In genomic region chr2:150299096-150299495, GRCm38 (mm10) we compare ENCODE assay signal across 29 mouse cellular contexts. TPM values are rescaled to one million over a fixed set of nuclear protein-coding genes. Genes with fewer than 3 reads are reported as not detected.
A peak's percentile ranks its signal among the peaks of the same experiment; 100 is the strongest.
DNase-seq lines count a peak whose midpoint lies in the region; ATAC-seq and TF ChIP-seq lines count a peak whose summit lies in the region.
"Had no signal": no experiment of that assay in that cellular context is flagged by ENCODE, and none has a peak within 500 bp of the region (broad histone marks: within the 10 kb centered on the region; RNA-seq: fewer than 3 reads in every experiment).

No protein-coding gene starts in this region.

- H3K4me3 ChIP-seq in liver, adult 2 months (ENCODE audit: insufficient read depth, low read depth, low read length) = no peak overlapping the region
- H3K4me3 ChIP-seq in liver, postnatal 0 days (ENCODE audit: low read depth, low read length) = no peak overlapping the region
- H3K4me3 ChIP-seq in forebrain, embryonic 10.5 days = no peak overlapping the region
- H3K4me3 ChIP-seq: embryonic facial prominence, embryonic 15.5 days; forebrain, embryonic 15.5 days; heart, embryonic 15.5 days; kidney, embryonic 15.5 days; left cerebral cortex, adult 2 months; lung, embryonic 15.5 days; midbrain, embryonic 15.5 days; myocyte; neural tube, embryonic 13.5 days had no signal

- no peak for TF ChIP-seq CTCF in liver, adult 2 months (IDR thresholded peaks at IDR 0.05; ENCODE audit: low read depth, low read length)
- TF ChIP-seq CTCF in liver, postnatal 0 days (IDR thresholded peaks at IDR 0.05; ENCODE audit: low read depth) = no peak

- DNase-seq in liver, adult 2 months (ENCODE audit: extremely low read depth, low read depth, low spot score) = peak; percentile 85
- no peak for DNase-seq in liver, postnatal 0 days
- DNase-seq in Muller cell, postnatal 12 days (ENCODE audit: inconsistent ontology term) = peak; percentile 35
- DNase-seq in adrenal gland, adult 8-10 months = peak; percentile 65
- DNase-seq in induced T-regulatory cell, adult 2 months (ENCODE audit: low read depth) = peak; percentile 1
- no peak for DNase-seq in lung, postnatal 25 days (ENCODE audit: low spot score)
- DNase-seq in forebrain, embryonic 10.5 days (ENCODE audit: extremely low spot score, low spot score) = no peak
- DNase-seq: cerebellum, adult 9-11 months; kidney, adult 11 months; kidney, postnatal 36 days; layer of hippocampus, adult 9-11 months; lung, postnatal 4 days; thymus, postnatal 14 days had no signal

- H3K9ac ChIP-seq in liver, adult 2 months (ENCODE audit: low read depth, low read length) = no peak overlapping the region
- no peak overlapping the region for H3K9ac ChIP-seq in liver, postnatal 0 days (replicated peaks)
- H3K9ac ChIP-seq: embryonic facial prominence, embryonic 15.5 days; forebrain, embryonic 15.5 days; heart, embryonic 15.5 days; kidney, embryonic 15.5 days; liver, embryonic 14.5 days; lung, embryonic 15.5 days; midbrain, embryonic 15.5 days; neural tube, embryonic 13.5 days had no signal

- 7% methylated on average over 1 of the region's 1 CpGs for WGBS in liver, adult 2 months
- WGBS in liver, postnatal 0 days (ENCODE audit: insufficient replicate concordance) = 23% methylated on average over 1 of the region's 1 CpGs
- WGBS in forebrain, embryonic 10.5 days = 50% methylated on average over 1 of the region's 1 CpGs

- TF ChIP-seq POLR2A in liver, adult 2 months (IDR thresholded peaks at IDR 0.05; ENCODE audit: extremely low read depth, insufficient read depth, low read length) = no peak

- H3K4me2 ChIP-seq in liver, postnatal 0 days (ENCODE audit: low read depth, low read length) = no peak overlapping the region
- H3K4me2 ChIP-seq: embryonic facial prominence, embryonic 15.5 days; forebrain, embryonic 15.5 days; heart, embryonic 15.5 days; kidney, embryonic 15.5 days; lung, embryonic 15.5 days; midbrain, embryonic 15.5 days; neural tube, embryonic 13.5 days had no signal

- H3K27ac ChIP-seq in liver, adult 2 months (replicated peaks; ENCODE audit: insufficient read depth, low read depth, low read length) = no peak overlapping the region
- no peak overlapping the region for H3K27ac ChIP-seq in liver, postnatal 0 days (ENCODE audit: low read depth)
- no peak overlapping the region for H3K27ac ChIP-seq in forebrain, embryonic 10.5 days
- H3K27ac ChIP-seq: embryonic facial prominence, embryonic 15.5 days; forebrain, embryonic 15.5 days; heart, embryonic 15.5 days; hindbrain, postnatal 0 days; kidney, embryonic 15.5 days; left cerebral cortex, adult 2 months; liver, embryonic 14.5 days; lung, embryonic 15.5 days; midbrain, embryonic 15.5 days; neural tube, embryonic 13.5 days had no signal

- no peaks in the 10 kb centered on the region for H3K36me3 ChIP-seq in liver, adult 2 months (ENCODE audit: control insufficient read depth, insufficient read depth, low read length)
- no peaks in the 10 kb centered on the region for H3K36me3 ChIP-seq in liver, postnatal 0 days (replicated peaks; ENCODE audit: insufficient read depth, low read length)
- H3K36me3 ChIP-seq in forebrain, embryonic 10.5 days (replicated peaks) = no peaks in the 10 kb centered on the region
- H3K36me3 ChIP-seq: embryonic facial prominence, embryonic 15.5 days; forebrain, embryonic 15.5 days; heart, embryonic 15.5 days; kidney, embryonic 15.5 days; lung, embryonic 15.5 days; midbrain, embryonic 15.5 days; neural tube, embryonic 13.5 days had no signal

- ATAC-seq in liver, postnatal 0 days = no peak
- ATAC-seq: forebrain, embryonic 15.5 days; hindbrain, postnatal 0 days; midbrain, embryonic 15.5 days had no signal

- H3K79me2 ChIP-seq in liver, adult 2 months (ENCODE audit: control insufficient read depth, insufficient read depth, low read length) = no peaks in the 10 kb centered on the region

- H3K4me1 ChIP-seq in liver, adult 2 months (ENCODE audit: control insufficient read depth, insufficient read depth, low read length) = peaks cover 3% of the 10 kb centered on the region; the same call in 1 of the 2 replicates
- no peaks in the 10 kb centered on the region for H3K4me1 ChIP-seq in liver, postnatal 0 days (ENCODE audit: insufficient read depth)
- no peaks in the 10 kb centered on the region for H3K4me1 ChIP-seq in forebrain, embryonic 10.5 days
- H3K4me1 ChIP-seq: embryonic facial prominence, embryonic 15.5 days; forebrain, embryonic 15.5 days; heart, embryonic 15.5 days; kidney, embryonic 15.5 days; lung, embryonic 15.5 days; midbrain, embryonic 15.5 days; neural tube, embryonic 13.5 days had no signal

- no peaks in the 10 kb centered on the region for H3K9me3 ChIP-seq in liver, postnatal 0 days (ENCODE audit: low read length)
- H3K9me3 ChIP-seq in forebrain, embryonic 10.5 days = no peaks in the 10 kb centered on the region; the same call in 1 of the 2 replicates
- H3K9me3 ChIP-seq: embryonic facial prominence, embryonic 15.5 days; forebrain, embryonic 15.5 days; heart, embryonic 15.5 days; kidney, embryonic 15.5 days; lung, embryonic 15.5 days; midbrain, embryonic 15.5 days; neural tube, embryonic 13.5 days had no signal

- no peak for TF ChIP-seq EP300 in liver, postnatal 0 days (IDR thresholded peaks at IDR 0.05; ENCODE audit: low read depth)

- no peaks in the 10 kb centered on the region for H3K27me3 ChIP-seq in liver, adult 2 months (ENCODE audit: control insufficient read depth, insufficient read depth, low read length)
- H3K27me3 ChIP-seq in liver, postnatal 0 days (ENCODE audit: insufficient read depth, low read length) = no peaks in the 10 kb centered on the region
- H3K27me3 ChIP-seq in forebrain, embryonic 10.5 days (ENCODE audit: poor library complexity, severe bottlenecking) = no peaks in the 10 kb centered on the region
- H3K27me3 ChIP-seq: embryonic facial prominence, embryonic 15.5 days; forebrain, embryonic 15.5 days; heart, embryonic 15.5 days; kidney, embryonic 15.5 days; lung, embryonic 15.5 days; midbrain, embryonic 15.5 days; neural tube, embryonic 13.5 days had no signal

RNA-seq across cellular contexts. Expression of gene Gm10130, which starts 24.4 kb away (rescaled TPM):
- total RNA-seq in liver, adult 2 months (2014; rRNA removed) = not detected in 2 replicates
- polyA plus RNA-seq in liver, adult 2 months (2012; rRNA removed) = not detected in 2 replicates
- polyA plus RNA-seq in liver, postnatal 0 days (2015; fragmentation: Nextera tagmentation; extraction: Ambion mirVana) = 0.62 TPM in 1 of 2 replicates, not detected in the other
- 1 to 10 TPM; 3.1 to 5.5 (median 4.5) TPM for total RNA-seq in adrenal gland, adult 8-10 months (2022)
- 1.3 and 1.4 TPM in 2 replicates for polyA plus RNA-seq in forebrain, embryonic 10.5 days (2016; fragmentation: Nextera tagmentation; extraction: Ambion mirVana)
- total RNA-seq: hindbrain, postnatal 0 days had no signal
- polyA plus RNA-seq: gonadal fat pad, adult 2 months; heart, embryonic 15.5 days; myocyte had no signal

RNA-seq across cellular contexts. Expression of gene Gm14124, which starts 41.8 kb away (rescaled TPM):
- total RNA-seq in liver, adult 2 months (2014; rRNA removed) = not detected in 2 replicates
- polyA plus RNA-seq in liver, adult 2 months (2012; rRNA removed) = not detected in 2 replicates
- not detected in 2 replicates for polyA plus RNA-seq in liver, postnatal 0 days (2015; fragmentation: Nextera tagmentation; extraction: Ambion mirVana)
- total RNA-seq in adrenal gland, adult 8-10 months (2022) = under 1 TPM; 0.34 to 0.51 (median 0.44) TPM
- 0.05 TPM in 2 replicates for polyA plus RNA-seq in forebrain, embryonic 10.5 days (2016; fragmentation: Nextera tagmentation; extraction: Ambion mirVana)
- total RNA-seq: common myeloid progenitor, adult 5-6 weeks; gastrocnemius, adult 8-10 months; hindbrain, postnatal 0 days; megakaryocyte-erythroid progenitor cell, adult 5-6 weeks had no signal
- polyA plus RNA-seq: embryonic facial prominence, embryonic 15.5 days; forebrain, embryonic 15.5 days; gonadal fat pad, adult 2 months; heart, embryonic 15.5 days; hindbrain, embryonic 11.5 days; kidney, embryonic 15.5 days; liver, embryonic 14.5 days; lung, embryonic 15.5 days; midbrain, embryonic 15.5 days; neural tube, embryonic 13.5 days had no signal

RNA-seq across cellular contexts. Expression of gene Gm21994, which starts 43.7 kb away (rescaled TPM):
- 1.1 and 1.9 TPM in 2 replicates for total RNA-seq in liver, adult 2 months (2014; rRNA removed)
- 0.12 TPM in 2 replicates for polyA plus RNA-seq in liver, adult 2 months (2012; rRNA removed)
- polyA plus RNA-seq in liver, postnatal 0 days (2015; fragmentation: Nextera tagmentation; extraction: Ambion mirVana) = 0.65 and 0.68 TPM in 2 replicates
- 1 to 10 TPM; 4.9 to 8.1 (median 6.2) TPM for total RNA-seq in adrenal gland, adult 8-10 months (2022)
- 4.2 and 5.0 TPM in 2 replicates for polyA plus RNA-seq in forebrain, embryonic 10.5 days (2016; fragmentation: Nextera tagmentation; extraction: Ambion mirVana)
- total RNA-seq: hindbrain, postnatal 0 days had no signal

Comparison
In these comparisons a context has a peak if more than half of its experiments do, and no peak if none do; other contexts are left out.
1. DNase-seq: peak in liver, adult 2 months (single experiment), Muller cell, postnatal 12 days (single experiment), adrenal gland, adult 8-10 months (single experiment) and induced T-regulatory cell, adult 2 months (single experiment); none in liver, postnatal 0 days (single experiment), lung, postnatal 25 days (single experiment) and forebrain, embryonic 10.5 days (single experiment).